Mouse (Mus musculus) liver, postnatal 0 days (tissue): ENCODE measurements at regions not wholly inside any gene's neighbourhood (a gene's known extent, or its start where the extent isn't known, plus 50 kb on each side); places are given as distances from the start of the nearest gene placed in this dataset.
A peak's percentile ranks its signal among the peaks of the same experiment; 100 is the strongest.

Source experiments
- ATAC-seq: fragments of 200-750 bp; cut with Nextera tagmentation; 2 replicates; pipeline ENCODE4 v1.8.0; 2017; ENCODE audit warnings: mild to moderate bottlenecking, moderate library complexity
- DNase-seq: peaks from one replicate; pipeline ENCODE4 v3.0.0-alpha.2; 2016
- H3K27ac ChIP-seq: fragments of 300-500 bp; sonication (generic); 2 replicates; pipeline ENCODE4 v1.5.1; 2014; ENCODE audit warnings: antibody characterized with exemption, moderate library complexity, mild to moderate bottlenecking, low read depth
- H3K27me3 ChIP-seq: fragments of 300-500 bp; sonication (generic); 2 replicates; pipeline ENCODE4 v1.6.1; 2014; ENCODE audit warnings: low read length, control low read depth, mixed read lengths; ENCODE audit not compliant: insufficient read depth
- H3K36me3 ChIP-seq: fragments of 300-500 bp; sonication (generic); replicated peaks from 2 replicates; pipeline ENCODE4 v1.6.1; 2014; ENCODE audit warnings: mild to moderate bottlenecking, control low read depth, low read length, moderate library complexity, mixed read lengths; ENCODE audit not compliant: insufficient read depth
- H3K4me1 ChIP-seq: fragments of 300-500 bp; sonication (generic); 2 replicates; pipeline ENCODE4 v1.6.1; 2014; ENCODE audit warnings: antibody characterized with exemption, mild to moderate bottlenecking, control low read depth; ENCODE audit not compliant: insufficient read depth
- H3K4me2 ChIP-seq: fragments of 300-500 bp; sonication (generic); 2 replicates; pipeline ENCODE4 v1.6.1; 2014; ENCODE audit warnings: low read depth, mild to moderate bottlenecking, low read length, moderate library complexity, mixed read lengths
- H3K4me3 ChIP-seq: fragments of 300-500 bp; sonication (generic); 2 replicates; pipeline ENCODE4 v1.5.1; 2014; ENCODE audit warnings: low read depth, low read length
- H3K9ac ChIP-seq: fragments of 300-500 bp; sonication (generic); replicated peaks from 2 replicates; pipeline ENCODE4 v1.6.1; 2014; ENCODE audit warnings: mild to moderate bottlenecking, moderate library complexity
- H3K9me3 ChIP-seq: fragments of 300-500 bp; sonication (generic); 2 replicates; pipeline ENCODE4 v1.6.1; 2016; ENCODE audit warnings: mild to moderate bottlenecking, control low read depth, low read length, mixed read lengths
- CTCF ChIP-seq: sonication (generic); IDR thresholded peaks from 2 replicates; pipeline ENCODE4 v1.5.1; 2016; ENCODE audit warnings: antibody characterized with exemption, low read depth
- EP300 ChIP-seq: IDR thresholded peaks from 2 replicates; pipeline ENCODE4 v1.6.1; 2016; ENCODE audit warnings: antibody characterized with exemption, low read depth, mild to moderate bottlenecking
- WGBS: fragments of 180-500 bp; shearing (Covaris S2); extraction: QIAGEN DNeasy Blood & Tissue Kit; methylation state at CpG from one replicate; pipeline ENCODE4 v1.1.7; 2014; ENCODE audit not compliant: insufficient replicate concordance; 5-methylcytosine and 5-hydroxymethylcytosine counted together

DNA sequence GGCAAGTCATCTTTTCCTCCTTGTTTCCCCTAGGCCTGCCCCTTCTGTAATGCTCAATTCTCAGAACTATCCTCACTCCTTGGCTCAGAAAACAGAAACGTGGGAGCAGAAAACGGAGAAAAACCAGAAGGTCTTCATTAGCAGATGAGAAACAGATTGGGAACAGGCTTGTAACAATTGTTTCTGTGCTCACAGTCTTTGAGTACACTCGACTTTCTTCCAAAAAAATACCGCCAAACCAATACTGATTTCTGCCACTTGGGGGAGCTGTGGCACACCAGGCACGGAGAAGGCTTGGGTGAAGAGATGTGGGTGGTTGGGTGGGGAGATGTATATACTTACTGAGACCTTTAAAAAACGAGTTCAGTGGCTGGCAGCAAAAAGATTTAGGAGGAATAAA is 80.8 kb upstream of the 4930583I09Rik start:
- TF ChIP-seq CTCF (peak; percentile 55), EP300 (no peak)
- Histone ChIP-seq H3K4me1 (no peaks in the 10 kb centered on the region), H3K4me3 (no peak overlapping the region), H3K9ac (no peak overlapping the region), H3K4me2 (no peak overlapping the region), H3K27me3 (no peaks in the 10 kb centered on the region), H3K9me3 (no peaks in the 10 kb centered on the region), H3K36me3 (no peaks in the 10 kb centered on the region), H3K27ac (no peak overlapping the region)
- DNase-seq (peak; percentile 24), ATAC-seq (no peak)
- WGBS = 69% methylated on average over 6 of the region's 6 CpGs

DNA sequence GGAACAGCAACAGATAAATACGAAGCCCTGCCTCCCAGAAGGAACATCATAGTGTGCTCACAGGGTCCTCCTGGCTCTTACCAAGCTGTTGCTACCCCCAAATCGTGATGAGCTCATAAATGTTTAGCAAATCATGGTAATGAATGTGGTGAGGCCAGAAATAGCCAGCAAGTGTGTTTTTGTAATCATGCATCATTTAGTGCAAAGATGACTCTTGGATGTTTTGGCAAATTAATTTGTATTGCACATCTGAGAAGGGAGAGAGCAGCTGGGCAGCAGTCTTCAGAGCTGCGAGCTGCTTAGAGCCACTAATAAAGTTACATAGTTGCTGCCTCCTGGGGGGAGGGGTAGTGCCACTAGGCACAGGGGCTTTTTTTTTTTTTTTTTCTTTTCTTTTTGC is 79.8 kb upstream of the 4930583I09Rik start:
- WGBS = 49% methylated on average over 3 of the region's 3 CpGs
- TF ChIP-seq CTCF (no peak), EP300 (no peak)
- no peak overlapping the region for H3K27ac ChIP-seq

DNA sequence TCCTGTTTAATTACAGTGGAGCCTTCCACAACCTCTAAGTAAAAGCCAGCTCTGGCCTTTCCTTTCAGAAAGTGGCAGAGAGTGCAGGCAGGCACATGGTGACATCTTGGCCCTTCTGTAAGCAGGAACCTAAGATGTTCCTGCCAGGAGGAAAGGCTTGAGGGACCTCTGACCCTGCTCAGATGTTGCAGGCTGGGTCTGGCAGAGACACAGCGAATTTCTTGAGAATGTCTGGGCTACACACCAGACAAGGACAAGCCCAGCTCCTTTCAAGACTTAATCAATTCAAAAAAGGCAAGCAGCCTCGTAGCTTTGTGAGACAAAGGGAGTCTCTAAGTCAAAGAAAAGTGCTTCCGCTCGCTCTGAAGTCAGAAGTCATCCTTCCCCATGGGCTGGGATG is 79.2 kb upstream of the 4930583I09Rik start:
- no peak for TF ChIP-seq CTCF
- H3K9me3 ChIP-seq = no peaks in the 10 kb centered on the region
- 51% methylated on average over 4 of the region's 4 CpGs for WGBS
- no peak overlapping the region for H3K27ac ChIP-seq
- no peaks in the 10 kb centered on the region for H3K27me3 ChIP-seq
- ATAC-seq = no peak
- no peak for DNase-seq
- H3K9ac ChIP-seq = no peak overlapping the region
- H3K4me3 ChIP-seq = no peak overlapping the region
- H3K4me1 ChIP-seq = no peaks in the 10 kb centered on the region
- no peak overlapping the region for H3K4me2 ChIP-seq
- H3K36me3 ChIP-seq = no peaks in the 10 kb centered on the region

More for the DNA sequence above, 79.8 kb upstream of the 4930583I09Rik start:
- Histone ChIP-seq H3K4me2 (no peak overlapping the region), H3K4me1 (no peaks in the 10 kb centered on the region), H3K4me3 (no peak overlapping the region), H3K9ac (no peak overlapping the region), H3K9me3 (no peaks in the 10 kb centered on the region), H3K27me3 (no peaks in the 10 kb centered on the region), H3K36me3 (no peaks in the 10 kb centered on the region)
- ATAC-seq (no peak), DNase-seq (no peak)

DNA sequence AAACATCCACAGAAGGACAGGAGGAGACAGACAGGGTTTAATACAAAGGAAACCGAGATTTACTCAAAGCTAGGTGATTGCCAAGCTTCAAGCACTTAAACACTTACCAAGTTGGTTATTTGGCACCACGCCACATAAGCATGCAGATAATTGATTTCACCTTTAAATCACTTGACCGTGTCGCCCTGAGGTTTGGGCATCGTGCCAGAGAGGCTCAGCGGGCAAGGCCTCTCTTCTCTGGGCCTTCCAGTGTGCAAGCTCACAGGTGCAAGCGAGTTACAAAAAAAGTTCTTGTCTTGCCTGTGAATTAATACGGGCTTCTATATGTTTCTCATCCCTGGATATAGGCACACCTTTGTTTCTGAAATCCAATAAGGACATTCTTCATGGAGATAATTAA is 78.4 kb upstream of the 4930583I09Rik start:
- H3K36me3 ChIP-seq = no peaks in the 10 kb centered on the region
- no peaks in the 10 kb centered on the region for H3K4me1 ChIP-seq
- no peak overlapping the region for H3K4me2 ChIP-seq
- TF ChIP-seq CTCF (no peak), EP300 (no peak)
- no peak overlapping the region for H3K27ac ChIP-seq
- WGBS = 59% methylated on average over 8 of the region's 8 CpGs
- no peak overlapping the region for H3K9ac ChIP-seq
- no peaks in the 10 kb centered on the region for H3K9me3 ChIP-seq
- no peak for ATAC-seq
- peak; percentile 29 for DNase-seq
- no peak overlapping the region for H3K4me3 ChIP-seq
- no peaks in the 10 kb centered on the region for H3K27me3 ChIP-seq

DNA sequence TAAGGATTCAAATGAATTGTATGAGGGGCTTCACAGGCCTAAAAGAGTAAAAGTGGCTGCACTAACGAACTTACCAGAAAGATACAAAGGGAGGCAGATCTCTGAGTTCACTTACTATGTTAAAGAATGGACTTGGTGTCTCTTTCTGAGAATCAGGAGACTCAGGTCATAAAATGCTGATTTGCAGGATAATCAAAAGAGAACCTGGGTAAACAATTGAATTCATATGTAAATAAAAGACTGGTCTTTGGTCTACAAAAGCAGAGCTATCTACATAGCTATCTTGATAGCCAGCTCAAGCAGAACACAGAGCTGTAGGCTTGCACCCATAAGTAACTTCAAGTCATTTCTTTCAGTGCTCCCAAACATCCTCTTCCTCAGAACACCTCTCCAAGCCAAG is 72.8 kb upstream of the 4930583I09Rik start:
- no peaks in the 10 kb centered on the region for H3K9me3 ChIP-seq
- no peak for TF ChIP-seq CTCF
- TF ChIP-seq EP300 = no peak
- no peaks in the 10 kb centered on the region for H3K27me3 ChIP-seq
- no peaks in the 10 kb centered on the region for H3K4me1 ChIP-seq
- DNase-seq (no peak), ATAC-seq (no peak)
- no peak overlapping the region for H3K9ac ChIP-seq
- no peak overlapping the region for H3K27ac ChIP-seq
- no peak overlapping the region for H3K4me2 ChIP-seq
- no peaks in the 10 kb centered on the region for H3K36me3 ChIP-seq
- no peak overlapping the region for H3K4me3 ChIP-seq
- 72% methylated on average over 1 of the region's 1 CpGs for WGBS

DNA sequence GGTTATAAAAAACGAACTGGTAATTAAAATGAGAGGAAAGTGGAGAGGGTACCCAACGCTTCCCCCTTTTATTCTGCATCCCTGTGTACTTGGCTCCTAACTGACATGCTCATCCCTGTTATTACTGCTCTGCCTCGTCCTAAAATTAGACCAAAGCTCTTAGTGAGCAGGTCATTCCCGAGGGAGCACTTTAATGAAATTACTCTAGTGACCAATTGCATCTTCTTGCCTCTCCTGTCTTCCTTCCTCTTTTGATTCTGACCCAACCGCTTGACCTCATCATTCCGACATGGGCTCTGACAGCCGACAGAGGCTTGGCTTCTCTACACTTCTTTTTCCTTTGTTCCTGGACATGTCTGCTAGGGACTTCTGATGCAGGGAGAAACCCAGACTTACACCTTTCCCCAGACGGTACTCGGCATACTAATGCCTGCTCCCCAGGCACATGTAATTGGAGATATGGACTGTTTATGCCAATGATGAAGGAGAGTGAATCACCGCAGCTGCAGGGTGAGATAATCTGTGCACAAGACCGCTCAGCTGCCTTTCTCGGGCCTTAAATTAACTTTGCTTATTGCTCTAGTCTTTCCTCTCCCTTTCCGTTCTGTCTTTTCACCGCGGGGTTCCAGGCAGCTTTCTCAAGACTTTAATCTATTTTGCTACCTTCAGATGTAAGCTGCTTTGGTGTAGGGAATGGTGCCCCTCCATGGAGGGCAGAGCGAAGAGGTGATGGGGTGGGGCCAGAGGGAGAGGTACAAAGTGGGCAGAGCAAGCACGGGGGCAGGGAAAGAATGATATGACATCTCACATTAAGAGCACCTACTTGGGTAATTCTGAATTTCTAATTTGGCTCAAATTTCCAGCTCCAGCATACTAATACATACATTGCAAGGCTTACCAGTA is 66.1 kb upstream of the 4930583I09Rik start:
- no peaks in the 10 kb centered on the region for H3K27me3 ChIP-seq
- no peak overlapping the region for H3K4me2 ChIP-seq
- H3K27ac ChIP-seq = no peak overlapping the region
- WGBS = 71% methylated on average over 17 of the region's 17 CpGs
- H3K4me3 ChIP-seq = no peak overlapping the region
- no peak for ATAC-seq
- H3K4me1 ChIP-seq = no peaks in the 10 kb centered on the region
- no peaks in the 10 kb centered on the region for H3K36me3 ChIP-seq
- TF ChIP-seq EP300 (no peak), CTCF (no peak)
- DNase-seq = no peak
- no peak overlapping the region for H3K9ac ChIP-seq
- H3K9me3 ChIP-seq = no peaks in the 10 kb centered on the region
